Mouse (Mus musculus) intestine, postnatal 0 days (tissue): Measurements from ENCODE around the gene Rrp1. TPM values are rescaled to one million over a fixed set of nuclear protein-coding genes. Genes with fewer than 3 reads are reported as not detected.
A peak's percentile ranks its signal among the peaks of the same experiment; 100 is the strongest.

Source experiments
- ATAC-seq: fragments of 200-750 bp; cut with Nextera tagmentation; 2 replicates; pipeline ENCODE4 v1.8.0; 2017; ENCODE audit warnings: mild to moderate bottlenecking, moderate TSS enrichment, moderate library complexity
- H3K27ac ChIP-seq: fragments of 300-500 bp; sonication (generic); 2 replicates; pipeline ENCODE4 v1.5.1; 2014; ENCODE audit warnings: mild to moderate bottlenecking, low read depth, low read length, moderate library complexity
- H3K27me3 ChIP-seq: fragments of 300-500 bp; sonication (generic); replicated peaks from 2 replicates; pipeline ENCODE4 v1.6.1; 2014; ENCODE audit warnings: low read length, mixed read lengths; ENCODE audit not compliant: control insufficient read depth, insufficient read depth
- H3K36me3 ChIP-seq: fragments of 300-500 bp; sonication (generic); 2 replicates; pipeline ENCODE4 v1.6.1; 2014; ENCODE audit warnings: mild to moderate bottlenecking, moderate library complexity; ENCODE audit not compliant: control insufficient read depth, insufficient read depth
- H3K4me1 ChIP-seq: fragments of 300-500 bp; sonication (generic); replicated peaks from 2 replicates; pipeline ENCODE4 v1.6.1; 2014; ENCODE audit warnings: antibody characterized with exemption, low read length, mixed read lengths; ENCODE audit not compliant: control insufficient read depth, insufficient read depth
- H3K4me2 ChIP-seq: fragments of 300-500 bp; sonication (generic); replicated peaks from 2 replicates; pipeline ENCODE4 v1.6.1; 2014; ENCODE audit warnings: low read depth, mild to moderate bottlenecking, moderate library complexity
- H3K4me3 ChIP-seq: fragments of 300-500 bp; sonication (generic); 2 replicates; pipeline ENCODE4 v1.5.1; 2014; ENCODE audit warnings: low read depth, low read length
- H3K9ac ChIP-seq: fragments of 300-500 bp; sonication (generic); 2 replicates; pipeline ENCODE4 v1.6.1; 2014; ENCODE audit warnings: mild to moderate bottlenecking, low read depth, low read length
- H3K9me3 ChIP-seq: fragments of 300-500 bp; sonication (generic); 2 replicates; pipeline ENCODE4 v1.6.1; 2016; ENCODE audit warnings: mixed run types; ENCODE audit not compliant: control insufficient read depth
- CTCF ChIP-seq: sonication (generic); IDR thresholded peaks from 2 replicates; pipeline ENCODE4 v1.5.1; 2016; ENCODE audit warnings: low read depth, mild to moderate bottlenecking, control low read depth, antibody characterized with exemption, moderate library complexity
- WGBS: fragments of 180-500 bp; shearing (Covaris S2); extraction: QIAGEN DNeasy Blood & Tissue Kit; methylation state at CpG from one replicate; pipeline ENCODE4 v1.1.7; 2014; 5-methylcytosine and 5-hydroxymethylcytosine counted together
- polyA plus RNA-seq: library from polyadenylated mRNA; unstranded; fragments of >200 nt; fragmentation: Nextera tagmentation; extraction: Ambion mirVana; gene quantifications from 2 replicates; pipeline ENCODE4 v1.2.1, GENCODE M21; 2015

Gene Rrp1
- 141 and 148 TPM in 2 replicates for polyA plus RNA-seq

GRCm38 (mm10) chr10:78412319-78413151 lies at the start of gene Rrp1:
Gene Rrp1, minus strand, starts transcription at chr10:78413043.
- H3K9ac ChIP-seq = peak within 1 kb of the TSS; percentile 79
- no peaks in the 10 kb centered on the region for H3K4me1 ChIP-seq
- ATAC-seq = peak; percentile 89
- TF ChIP-seq CTCF = peak; percentile 100
- peak within 1 kb of the TSS; percentile 58 for H3K4me3 ChIP-seq
- H3K27me3 ChIP-seq = no peaks in the 10 kb centered on the region
- H3K4me2 ChIP-seq = peak within 1 kb of the TSS; percentile 85
- WGBS = under 1% methylated on average over 70 of the region's 70 CpGs
- H3K27ac ChIP-seq = peak within 1 kb of the TSS; percentile 84
- H3K9me3 ChIP-seq = no peaks in the 10 kb centered on the region
- peaks cover 30% of the 10 kb centered on the region for H3K36me3 ChIP-seq

GRCm38 (mm10) chr10:78461767-78462166 lies 48.9 kb upstream of the Rrp1 start:
- ATAC-seq = no peak
- Histone ChIP-seq H3K4me1 (0 out of 2 replicates have a peak, but pooled peaks cover 10% of the 10 kb centered on the region), H3K4me2 (no peak overlapping the region), H3K4me3 (no peak overlapping the region), H3K27me3 (no peaks in the 10 kb centered on the region), H3K9ac (no peak overlapping the region), H3K9me3 (no peaks in the 10 kb centered on the region), H3K36me3 (no peaks in the 10 kb centered on the region), H3K27ac (peak overlapping the region; percentile 15; the same call in 1 of the 2 replicates)
- 76% methylated on average over 4 of the region's 4 CpGs for WGBS
- peak; percentile 54 for TF ChIP-seq CTCF

GRCm38 (mm10) chr10:78460463-78460862 lies 47.6 kb upstream of the Rrp1 start:
- ATAC-seq = no peak
- Histone ChIP-seq H3K9me3 (no peaks in the 10 kb centered on the region), H3K36me3 (no peaks in the 10 kb centered on the region; the same call in 1 of the 2 replicates), H3K27me3 (no peaks in the 10 kb centered on the region), H3K4me2 (peak overlapping the region; percentile 25), H3K4me1 (0 out of 2 replicates have a peak, but pooled peaks cover 10% of the 10 kb centered on the region), H3K4me3 (no peak overlapping the region), H3K9ac (no peak overlapping the region), H3K27ac (peak overlapping the region; percentile 50)
- TF ChIP-seq CTCF = no peak
- 19% methylated on average over 5 of the region's 5 CpGs for WGBS

- H3K9ac ChIP-seq = no peak overlapping the region; the same call in 1 of the 2 replicates
- ATAC-seq = no peak
- WGBS = 72% methylated on average over 5 of the region's 5 CpGs
Observed at GRCm38 (mm10) chr10:78458348-78459111, 45.7 kb upstream of the Rrp1 start.

GRCm38 (mm10) chr10:78457495-78458347 lies 44.9 kb upstream of the Rrp1 start:
- 0 out of 2 replicates have a peak, but pooled peaks cover 7% of the 10 kb centered on the region for H3K4me1 ChIP-seq
- H3K9me3 ChIP-seq = no peaks in the 10 kb centered on the region
- H3K27ac ChIP-seq = 0 out of 2 replicates have a peak overlapping the region, but pooled peaks have one; percentile 46
- peak; percentile 50 for TF ChIP-seq CTCF
- no peak overlapping the region; the same call in 1 of the 2 replicates for H3K4me3 ChIP-seq
- H3K4me2 ChIP-seq = peak overlapping the region; percentile 56
- no peaks in the 10 kb centered on the region for H3K27me3 ChIP-seq
- WGBS = 27% methylated on average over 10 of the region's 10 CpGs
- H3K36me3 ChIP-seq = no peaks in the 10 kb centered on the region; the same call in 1 of the 2 replicates
- ATAC-seq = peak; percentile 67
- H3K9ac ChIP-seq = no peak overlapping the region

More at GRCm38 (mm10) chr10:78458348-78459111, 45.7 kb upstream of the Rrp1 start:
- no peaks in the 10 kb centered on the region for H3K9me3 ChIP-seq
- no peak for TF ChIP-seq CTCF
- no peaks in the 10 kb centered on the region for H3K27me3 ChIP-seq
- H3K36me3 ChIP-seq = no peaks in the 10 kb centered on the region; the same call in 1 of the 2 replicates
- 0 out of 2 replicates have a peak, but pooled peaks cover 7% of the 10 kb centered on the region for H3K4me1 ChIP-seq
- no peak overlapping the region for H3K4me2 ChIP-seq
- no peak overlapping the region; the same call in 1 of the 2 replicates for H3K27ac ChIP-seq
- H3K4me3 ChIP-seq = no peak overlapping the region
